Mouse (Mus musculus) CD4-positive, CD25-positive, alpha-beta regulatory T cell, adult 2 months (primary cell): ENCODE measurements around the gene Gm6358.
"Not testable (repeated sequence)": the region's sequence is repeated elsewhere in the genome, so short reads cannot be mapped to it uniquely, and the experiment has no call there.

Experiments used
- DNase-seq: peaks from one replicate; pipeline ENCODE4 v3.0.0-alpha.2; 2012; ENCODE audit warnings: low read depth, low spot score

Gm6358 gene

GRCm38 (mm10) chr16:89140551-89140950, at the start of gene Gm6358:
Gm6358 (plus strand) TSS chr16:89140851.
- no peak for DNase-seq

GRCm38 (mm10) chr16:89150786-89151185, 10.1 kb downstream of the Gm6358 start, which contains the start of gene Gm10061:
Gm10061 (plus strand) TSS chr16:89151086.
- no peak for DNase-seq

- DNase-seq = no peak
These were observed 17.0 kb downstream of the Gm6358 start, which contains the start of gene Gm9789 for GRCm38 (mm10) chr16:89157652-89158051. Gm9789 (plus strand) TSS chr16:89157952.

- not testable (repeated sequence) for DNase-seq
These were observed 28.5 kb downstream of the Gm6358 start, which contains the start of gene Gm7735 for GRCm38 (mm10) chr16:89169190-89169589. Gm7735 (plus strand) TSS chr16:89169490.

GRCm38 (mm10) chr16:89174435-89174834, 33.8 kb downstream of the Gm6358 start, which contains the start of gene 1110057P08Rik:
1110057P08Rik (plus strand) TSS chr16:89174735.
- no peak for DNase-seq

GRCm38 (mm10) chr16:89188621-89189020, 48.0 kb downstream of the Gm6358 start:
- DNase-seq = no peak
